Mouse (Mus musculus): ENCODE measurements around the gene Grm8. TPM values are rescaled to one million over a fixed set of nuclear protein-coding genes. Genes with fewer than 3 reads are reported as not detected.

Grm8 gene
- total and polyA plus RNA-seq, 2 experiments = under 0.01 TPM; not detected in 1

GRCm38 (mm10) chr6:27745693-27746451 is 389.1 kb downstream of the Grm8 start:
- Histone ChIP-seq H3K4me3 (ENCODE audit: insufficient read depth, low read depth, low read length) (no peak overlapping the region), H3K4me1 (ENCODE audit: control insufficient read depth, insufficient read depth, low read length) (no peaks in the 10 kb centered on the region), H3K79me2 (ENCODE audit: control insufficient read depth, insufficient read depth, low read length) (no peaks in the 10 kb centered on the region), H3K27me3 (ENCODE audit: control insufficient read depth, insufficient read depth, low read length) (no peaks in the 10 kb centered on the region), H3K36me3 (ENCODE audit: control insufficient read depth, insufficient read depth, low read length) (no peaks in the 10 kb centered on the region), H3K9ac (ENCODE audit: low read depth, low read length) (no peak overlapping the region), H3K27ac (replicated peaks; ENCODE audit: insufficient read depth, low read depth, low read length) (no peak overlapping the region)
- WGBS = 39% methylated on average over 5 of the region's 5 CpGs
- no peak for TF ChIP-seq CTCF (IDR thresholded peaks at IDR 0.05; ENCODE audit: low read depth, low read length)
- no peak for TF ChIP-seq POLR2A (IDR thresholded peaks at IDR 0.05; ENCODE audit: extremely low read depth, insufficient read depth, low read length)
- no peak for DNase-seq (ENCODE audit: extremely low read depth, low read depth, low spot score)

- no peaks in the 10 kb centered on the region for H3K4me1 ChIP-seq (ENCODE audit: control insufficient read depth, insufficient read depth, low read length)
- H3K27ac ChIP-seq (replicated peaks; ENCODE audit: insufficient read depth, low read depth, low read length) = no peak overlapping the region
- H3K4me3 ChIP-seq (ENCODE audit: insufficient read depth, low read depth, low read length) = no peak overlapping the region
- H3K27me3 ChIP-seq (ENCODE audit: control insufficient read depth, insufficient read depth, low read length) = no peaks in the 10 kb centered on the region
- no peak for DNase-seq (ENCODE audit: extremely low read depth, low read depth, low spot score)
- TF ChIP-seq CTCF (IDR thresholded peaks at IDR 0.05; ENCODE audit: low read depth, low read length) (no peak), POLR2A (IDR thresholded peaks at IDR 0.05; ENCODE audit: extremely low read depth, insufficient read depth, low read length) (no peak)
- no peak overlapping the region for H3K9ac ChIP-seq (ENCODE audit: low read depth, low read length)
- 89% methylated on average over 3 of the region's 3 CpGs for WGBS
- H3K79me2 ChIP-seq (ENCODE audit: control insufficient read depth, insufficient read depth, low read length) = no peaks in the 10 kb centered on the region
- no peaks in the 10 kb centered on the region for H3K36me3 ChIP-seq (ENCODE audit: control insufficient read depth, insufficient read depth, low read length)
These were observed 445.6 kb downstream of the Grm8 start for GRCm38 (mm10) chr6:27689382-27689781.

GRCm38 (mm10) chr6:27661747-27662435 is 473.1 kb downstream of the Grm8 start:
- DNase-seq (ENCODE audit: extremely low read depth, low read depth, low spot score) = peak; percentile 94
- H3K27ac ChIP-seq (replicated peaks; ENCODE audit: insufficient read depth, low read depth, low read length) = peak overlapping the region; percentile 90
- no peaks in the 10 kb centered on the region for H3K36me3 ChIP-seq (ENCODE audit: control insufficient read depth, insufficient read depth, low read length)
- H3K79me2 ChIP-seq (ENCODE audit: control insufficient read depth, insufficient read depth, low read length) = no peaks in the 10 kb centered on the region
- 17% methylated on average over 6 of the region's 6 CpGs for WGBS
- TF ChIP-seq CTCF (IDR thresholded peaks at IDR 0.05; ENCODE audit: low read depth, low read length) (no peak), POLR2A (IDR thresholded peaks at IDR 0.05; ENCODE audit: extremely low read depth, insufficient read depth, low read length) (no peak)
- no peak overlapping the region for H3K9ac ChIP-seq (ENCODE audit: low read depth, low read length)
- peaks cover 4% of the 10 kb centered on the region; the same call in 1 of the 2 replicates for H3K4me1 ChIP-seq (ENCODE audit: control insufficient read depth, insufficient read depth, low read length)
- H3K4me3 ChIP-seq (ENCODE audit: insufficient read depth, low read depth, low read length) = no peak overlapping the region; the same call in 1 of the 2 replicates
- no peaks in the 10 kb centered on the region for H3K27me3 ChIP-seq (ENCODE audit: control insufficient read depth, insufficient read depth, low read length)

GRCm38 (mm10) chr6:27657520-27657919 is 477.5 kb downstream of the Grm8 start:
- Histone ChIP-seq H3K27ac (replicated peaks; ENCODE audit: insufficient read depth, low read depth, low read length) (no peak overlapping the region), H3K27me3 (ENCODE audit: control insufficient read depth, insufficient read depth, low read length) (no peaks in the 10 kb centered on the region), H3K4me1 (ENCODE audit: control insufficient read depth, insufficient read depth, low read length) (peaks cover 4% of the 10 kb centered on the region; the same call in 1 of the 2 replicates), H3K9ac (ENCODE audit: low read depth, low read length) (no peak overlapping the region), H3K36me3 (ENCODE audit: control insufficient read depth, insufficient read depth, low read length) (no peaks in the 10 kb centered on the region), H3K4me3 (ENCODE audit: insufficient read depth, low read depth, low read length) (no peak overlapping the region), H3K79me2 (ENCODE audit: control insufficient read depth, insufficient read depth, low read length) (no peaks in the 10 kb centered on the region)
- 49% methylated on average over 1 of the region's 1 CpGs for WGBS
- peak; percentile 43 for TF ChIP-seq CTCF (IDR thresholded peaks at IDR 0.05; ENCODE audit: low read depth, low read length)
- TF ChIP-seq POLR2A (IDR thresholded peaks at IDR 0.05; ENCODE audit: extremely low read depth, insufficient read depth, low read length) = no peak
- DNase-seq (ENCODE audit: extremely low read depth, low read depth, low spot score) = peak; percentile 56

- Histone ChIP-seq H3K36me3 (ENCODE audit: control insufficient read depth, insufficient read depth, low read length) (no peaks in the 10 kb centered on the region), H3K4me3 (ENCODE audit: insufficient read depth, low read depth, low read length) (no peak overlapping the region), H3K9ac (ENCODE audit: low read depth, low read length) (no peak overlapping the region), H3K79me2 (ENCODE audit: control insufficient read depth, insufficient read depth, low read length) (no peaks in the 10 kb centered on the region), H3K4me1 (ENCODE audit: control insufficient read depth, insufficient read depth, low read length) (peaks cover 2% of the 10 kb centered on the region; the same call in 1 of the 2 replicates), H3K27me3 (ENCODE audit: control insufficient read depth, insufficient read depth, low read length) (no peaks in the 10 kb centered on the region), H3K27ac (replicated peaks; ENCODE audit: insufficient read depth, low read depth, low read length) (no peak overlapping the region)
- no peak for TF ChIP-seq CTCF (IDR thresholded peaks at IDR 0.05; ENCODE audit: low read depth, low read length)
- TF ChIP-seq POLR2A (IDR thresholded peaks at IDR 0.05; ENCODE audit: extremely low read depth, insufficient read depth, low read length) = no peak
- WGBS = 71% methylated on average over 1 of the region's 1 CpGs
- no peak for DNase-seq (ENCODE audit: extremely low read depth, low read depth, low spot score)
These were observed 488.5 kb downstream of the Grm8 start for GRCm38 (mm10) chr6:27646503-27646902.

All from liver, adult 2 months (tissue).